Mouse (Mus musculus) lung, postnatal 0 days (tissue): ENCODE measurements around the gene Npy.

Experiments
- CTCF ChIP-seq: IDR thresholded peaks from 2 replicates; pipeline ENCODE4 v1.5.1; 2016; ENCODE audit warnings: antibody characterized with exemption, mild to moderate bottlenecking
- EP300 ChIP-seq: IDR thresholded peaks from 2 replicates; pipeline ENCODE4 v1.6.1; 2016; ENCODE audit warnings: antibody characterized with exemption, mild to moderate bottlenecking, control low read depth

DNA sequence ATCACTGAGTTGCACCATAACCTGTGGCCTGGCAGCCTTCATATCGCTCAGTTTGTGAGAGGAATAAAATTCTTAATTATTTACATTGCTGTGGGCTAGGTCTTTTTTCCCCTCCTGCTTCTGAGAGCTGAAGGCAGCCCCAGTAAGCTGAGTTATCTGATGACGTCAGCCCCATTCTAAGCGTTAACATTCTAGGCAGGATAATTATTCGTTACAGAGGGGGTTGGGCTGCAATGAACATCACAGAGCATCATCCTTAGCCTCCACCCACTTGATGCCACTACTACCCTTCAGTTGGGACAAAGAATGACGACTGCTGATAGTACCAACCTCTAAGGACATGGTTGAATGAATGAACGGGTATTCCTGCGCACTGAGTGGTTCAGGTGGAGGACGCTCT lies 47.5 kb upstream of the Npy start:
- TF ChIP-seq CTCF (no peak), EP300 (no peak)
